Mouse (Mus musculus) layer of hippocampus, adult 2 months (tissue): ENCODE results near the gene Gm26566. TPM values are rescaled to one million over a fixed set of nuclear protein-coding genes. Genes with fewer than 3 reads are reported as not detected.

Experiments
- DNase-seq, 2 experiments: peaks; one replicate each; pipeline ENCODE4 v3.0.0; 2022; ENCODE audit warnings: low spot score in 2 of 2
- H3K27ac ChIP-seq: fragments of 200-600 bp; 2 replicates; pipeline ENCODE4 v1.8.1; 2022
- H3K4me3 ChIP-seq: fragments of 200-600 bp; 2 replicates; pipeline ENCODE4 v1.8.1; 2022; ENCODE audit warnings: mild to moderate bottlenecking
- CTCF ChIP-seq: fragments of 200-600 bp; conservative IDR thresholded peaks from 2 replicates; pipeline ENCODE4 v1.8.1; 2022; ENCODE audit warnings: antibody characterized with exemption, mild to moderate bottlenecking, moderate library complexity
- long read RNA-seq, 2 experiments: library from polyadenylated mRNA; stranded (forward); transcript quantifications; one replicate each; pipeline ENCODE4 v2.0.0; 2021; ENCODE audit warnings: borderline mapping rate in 2 of 2
- total RNA-seq, 2 experiments: library from RNA; stranded (reverse); gene quantifications; 2 replicates each; pipeline ENCODE4 v1.2.3; 2021

Gm26566 gene
- 1 to 10 TPM; 1.3 to 1.5 TPM for total RNA-seq
- long read RNA-seq, experiment 1, result 0 reads
- long read RNA-seq, experiment 2, result 0 reads

DNA sequence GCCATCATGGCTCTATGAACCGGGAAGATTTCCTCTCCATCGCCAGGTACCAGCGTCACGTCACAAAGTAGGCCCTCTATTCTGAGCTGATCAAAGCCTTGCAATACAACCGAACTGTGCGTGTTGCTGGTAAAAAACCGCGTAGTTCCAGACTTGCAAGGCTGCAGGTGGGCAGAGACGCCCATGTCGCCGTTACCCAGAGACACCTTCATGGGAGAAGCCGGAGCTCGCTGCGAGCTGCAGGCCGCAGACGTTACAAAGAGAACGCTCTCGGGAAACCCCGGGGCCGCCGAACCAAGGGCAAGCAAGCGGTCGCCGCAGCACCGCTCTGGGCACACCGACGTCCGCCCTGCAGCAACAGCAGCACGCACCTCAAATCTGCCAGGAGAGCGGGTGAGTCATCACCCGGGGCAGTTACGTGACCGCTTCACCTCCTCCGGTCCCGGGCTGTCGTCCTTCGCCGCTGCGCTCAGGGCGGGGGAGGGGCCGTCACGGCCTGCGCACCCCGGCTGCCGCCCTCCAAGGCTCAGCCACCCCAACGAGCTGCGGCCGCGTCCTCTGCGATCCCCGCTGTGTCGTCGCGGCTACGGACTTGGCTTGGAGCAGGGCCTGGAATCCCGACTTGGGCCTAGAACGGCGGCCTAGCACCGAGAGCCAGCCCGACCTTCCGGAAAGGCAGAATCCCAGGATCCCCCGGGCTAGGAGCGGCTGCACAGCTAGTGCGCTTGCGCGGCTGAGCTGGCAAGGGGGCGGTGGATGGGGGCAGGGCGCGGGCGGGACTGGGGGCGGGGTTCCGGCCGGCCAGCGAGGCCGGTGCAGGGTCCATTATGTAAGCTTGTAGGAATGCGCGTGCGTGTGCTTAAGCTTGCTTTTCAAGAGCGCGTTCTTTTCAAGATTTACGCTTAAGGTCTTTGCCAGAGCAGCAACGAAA is at the start of gene Gm26566, which contains the start of gene Klhl9:
Gene Gm26566 (plus strand): TSS at position 15 of the 931 bp plus-strand sequence.
Gene Klhl9 (minus strand): TSS at position 675 of the 931 bp plus-strand sequence.
- peak; percentile 88 to 92 for DNase-seq
- H3K27ac ChIP-seq, result peak within 1 kb of the TSS; percentile 98
- peak within 1 kb of the TSS; percentile 78 for H3K4me3 ChIP-seq
- no peak for TF ChIP-seq CTCF

DNA sequence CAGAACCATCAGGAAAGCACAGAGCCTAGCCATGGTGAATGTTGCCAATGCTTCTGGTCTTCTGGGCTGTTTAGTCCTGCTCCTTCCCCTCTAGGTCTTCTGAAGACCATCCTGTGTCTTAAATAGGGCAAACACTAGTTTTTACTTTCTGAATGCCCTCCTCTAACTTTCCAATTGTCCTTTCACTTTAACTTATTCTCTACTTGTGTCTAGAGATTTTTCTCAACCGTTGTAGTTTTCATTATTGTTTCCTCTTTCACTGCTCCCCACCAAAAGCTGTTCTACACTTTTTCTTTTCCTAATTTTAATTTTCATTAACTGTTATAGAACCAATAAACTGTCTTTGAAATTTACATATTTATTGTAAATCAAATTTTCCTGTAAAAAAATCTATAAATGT is 44.8 kb upstream of the Gm26566 start, which contains the start of gene Ifna16:
Gene Ifna16 (minus strand): TSS at position 101 of the 400 bp plus-strand sequence.
- TF ChIP-seq CTCF, result no peak
- DNase-seq, result no peak
- no peak within 1 kb of the TSS for H3K4me3 ChIP-seq
- H3K27ac ChIP-seq, result no peak within 1 kb of the TSS

DNA sequence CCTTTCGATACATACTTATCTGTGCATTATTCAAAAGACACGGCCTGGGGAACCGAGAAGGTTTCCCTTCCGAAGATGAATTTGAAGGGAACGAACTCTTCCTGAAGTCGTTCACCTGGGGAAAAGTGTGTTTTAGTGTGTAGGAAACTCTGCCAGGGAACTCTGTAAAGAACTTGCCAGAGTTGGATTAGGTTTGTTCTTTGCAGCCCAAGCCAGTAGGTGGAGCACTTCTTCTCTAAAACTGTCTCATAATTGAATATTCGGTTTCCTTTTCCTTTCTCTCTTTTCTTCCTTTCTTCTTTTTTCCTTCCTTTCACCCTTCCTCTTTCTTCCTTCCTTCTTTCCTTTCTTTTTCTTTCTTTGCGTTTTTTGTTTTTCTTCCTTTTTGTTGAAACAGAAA is 41.2 kb upstream of the Gm26566 start:
- Histone ChIP-seq H3K4me3 (no peak overlapping the region), H3K27ac (no peak overlapping the region)
- peak in 1 of 2 experiments; percentile 14 for DNase-seq
- peak; percentile 85 for TF ChIP-seq CTCF

DNA sequence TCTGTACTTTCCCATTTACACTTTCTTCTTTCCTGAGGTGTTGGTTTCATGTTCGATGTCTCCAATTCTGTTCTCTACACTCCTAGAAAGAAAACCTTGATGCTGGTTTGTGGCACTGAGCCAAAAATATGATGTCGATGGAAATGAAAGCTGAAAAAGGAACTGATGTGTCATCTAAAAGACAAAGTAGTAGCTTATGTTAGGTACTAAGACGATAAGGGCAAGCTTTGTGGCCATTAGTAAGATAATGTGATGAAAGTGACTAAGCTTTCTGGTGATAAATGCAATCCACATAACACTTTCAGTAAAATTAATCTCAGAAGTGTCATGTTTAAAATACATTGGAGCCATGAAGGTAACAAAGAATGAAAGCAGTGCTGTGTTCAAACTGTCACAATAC is 40.3 kb upstream of the Gm26566 start:
- Histone ChIP-seq H3K4me3 (no peak overlapping the region), H3K27ac (no peak overlapping the region)
- TF ChIP-seq CTCF, result no peak
- no peak for DNase-seq

DNA sequence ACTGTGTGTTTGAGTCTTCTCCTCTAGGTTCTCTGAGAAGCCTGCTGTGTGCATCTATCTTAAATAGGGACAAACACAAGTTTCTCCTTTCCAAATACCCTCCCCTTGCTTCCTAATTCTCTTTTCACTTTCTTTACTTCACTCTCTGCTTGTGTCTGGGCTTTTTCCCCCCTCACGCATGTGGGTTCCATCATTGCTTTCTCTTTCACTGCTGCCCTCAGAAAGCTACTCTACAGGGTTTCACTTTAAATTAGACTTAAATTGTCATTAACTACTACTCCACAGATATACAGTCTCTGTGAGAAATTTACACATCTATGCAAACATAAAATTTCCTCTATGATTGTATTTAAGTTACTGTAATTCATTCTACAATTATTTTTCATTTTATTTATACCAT is 37.8 kb upstream of the Gm26566 start, which contains the start of gene Ifna2:
Gene Ifna2 (minus strand): TSS at position 101 of the 400 bp plus-strand sequence.
- Histone ChIP-seq H3K4me3 (no peak within 1 kb of the TSS), H3K27ac (no peak within 1 kb of the TSS)
- TF ChIP-seq CTCF, result no peak
- no peak for DNase-seq

DNA sequence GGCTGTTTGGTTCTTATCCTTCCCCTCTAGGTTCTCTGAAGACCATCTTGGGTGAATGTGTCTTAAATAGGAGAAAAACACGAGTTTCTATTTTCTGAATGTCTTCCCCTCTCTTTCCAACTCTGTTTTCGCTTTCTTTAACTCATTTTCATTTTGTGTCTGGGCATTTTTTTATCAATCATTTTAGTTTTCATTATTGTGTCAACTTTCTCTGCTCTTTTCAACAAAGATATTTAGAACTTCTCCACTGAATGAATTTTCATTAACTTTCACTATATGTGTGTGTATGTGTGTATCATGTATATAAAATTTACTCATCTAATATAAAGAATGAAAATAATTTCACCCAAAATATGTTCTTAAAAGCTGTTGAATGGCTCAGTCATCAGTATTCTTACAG is 30.3 kb upstream of the Gm26566 start, which contains the start of gene Ifnab:
Gene Ifnab (minus strand): TSS at position 101 of the 400 bp plus-strand sequence.
- Histone ChIP-seq H3K27ac (no peak within 1 kb of the TSS), H3K4me3 (no peak within 1 kb of the TSS)
- TF ChIP-seq CTCF, result no peak
- no peak for DNase-seq

DNA sequence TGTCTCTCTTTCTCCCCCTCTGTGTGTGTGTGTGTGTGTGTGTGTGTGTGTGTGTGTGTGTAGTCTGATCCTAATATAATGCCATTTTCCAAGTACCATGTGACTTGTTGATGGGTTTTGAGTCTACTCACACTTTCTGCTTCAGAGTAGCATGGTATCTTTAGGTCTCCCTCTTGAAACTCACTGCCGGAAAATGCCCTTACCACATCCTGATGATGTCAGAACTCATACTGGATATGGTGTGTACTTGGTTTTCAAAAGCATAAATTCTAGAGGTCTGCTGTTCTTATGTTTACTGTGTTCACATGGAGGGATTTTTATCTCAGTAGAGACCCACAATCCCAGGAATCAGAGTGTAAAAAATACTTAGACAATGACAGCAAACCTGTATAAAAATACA is 29.1 kb upstream of the Gm26566 start:
- Histone ChIP-seq H3K4me3 (no peak overlapping the region), H3K27ac (no peak overlapping the region)
- no peak for DNase-seq
- TF ChIP-seq CTCF, result no peak

DNA sequence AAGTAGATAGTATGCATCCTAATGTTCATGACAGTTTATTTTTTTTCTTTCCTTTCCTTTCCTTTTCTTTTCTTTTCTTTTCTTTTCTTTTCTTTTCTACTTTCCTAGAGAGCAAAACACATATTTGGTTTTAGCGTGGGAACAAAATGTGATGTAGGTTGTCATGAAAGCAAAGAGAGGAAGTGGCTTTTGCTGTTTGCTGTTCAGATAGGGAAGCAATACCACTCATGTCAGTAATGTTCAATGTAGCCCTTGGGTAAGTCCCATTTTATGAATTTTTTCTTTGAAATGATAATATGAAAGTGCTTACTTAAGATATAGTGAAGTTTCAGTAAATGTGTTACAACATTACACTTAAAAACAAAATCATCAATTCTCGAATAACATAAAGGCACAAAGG is 28.2 kb upstream of the Gm26566 start:
- no peak for DNase-seq
- Histone ChIP-seq H3K27ac (no peak overlapping the region), H3K4me3 (no peak overlapping the region)
- no peak for TF ChIP-seq CTCF

DNA sequence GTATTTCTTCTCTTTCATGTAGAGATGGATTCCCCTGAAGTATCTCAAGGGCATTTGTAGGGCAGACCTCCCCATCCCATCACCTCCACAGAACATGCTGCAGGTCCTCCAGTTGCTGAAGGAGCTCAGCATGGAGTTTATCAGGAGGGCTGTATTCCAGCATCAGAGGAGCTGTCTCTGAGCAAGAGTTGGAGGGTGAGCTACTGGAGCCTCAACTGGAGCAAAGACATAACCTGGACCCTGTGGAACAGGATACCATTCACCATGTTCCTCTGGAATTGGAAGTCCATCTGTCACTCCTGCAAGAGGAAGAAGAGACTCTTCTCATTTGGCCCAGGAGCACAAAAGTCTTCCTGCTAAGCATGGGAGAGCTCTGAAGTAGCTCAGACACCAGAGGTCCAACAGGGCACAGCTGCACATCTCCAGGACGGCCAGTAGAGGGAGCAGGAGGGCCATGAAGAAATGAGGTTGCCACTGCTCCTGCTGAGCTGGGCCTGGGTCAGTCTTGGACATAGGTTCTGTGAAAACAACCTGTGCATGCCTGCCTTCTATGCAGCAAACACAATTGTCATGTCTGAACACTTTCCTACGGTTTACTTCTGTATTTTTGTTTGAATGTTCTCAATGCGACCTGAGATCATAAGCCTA is 25.2 kb upstream of the Gm26566 start:
- Histone ChIP-seq H3K27ac (no peak overlapping the region), H3K4me3 (no peak overlapping the region)
- peak; percentile 74 to 81 for DNase-seq
- peak; percentile 99 for TF ChIP-seq CTCF

DNA sequence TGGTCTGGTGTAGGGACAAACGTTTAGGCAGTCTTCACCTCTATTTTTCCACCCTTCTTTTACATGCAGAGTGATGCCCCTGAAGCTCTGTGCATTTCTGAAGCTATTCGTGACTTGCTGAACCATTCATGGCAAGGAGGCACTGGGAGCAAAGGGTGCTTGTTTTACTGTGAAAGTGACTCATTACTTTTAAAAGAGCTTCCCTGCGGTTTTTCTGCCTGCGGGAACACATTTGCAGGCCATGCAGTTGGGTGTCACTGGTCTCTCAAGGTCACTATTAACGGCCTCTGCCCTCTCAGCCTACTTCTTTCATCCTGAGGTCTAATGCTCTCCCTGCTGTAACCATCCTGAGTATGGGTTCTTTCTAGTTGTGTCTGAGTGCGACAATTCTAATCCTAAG is 24.5 kb upstream of the Gm26566 start:
- no peak overlapping the region for H3K27ac ChIP-seq
- H3K4me3 ChIP-seq, result no peak overlapping the region
- no peak for DNase-seq
- TF ChIP-seq CTCF, result no peak

DNA sequence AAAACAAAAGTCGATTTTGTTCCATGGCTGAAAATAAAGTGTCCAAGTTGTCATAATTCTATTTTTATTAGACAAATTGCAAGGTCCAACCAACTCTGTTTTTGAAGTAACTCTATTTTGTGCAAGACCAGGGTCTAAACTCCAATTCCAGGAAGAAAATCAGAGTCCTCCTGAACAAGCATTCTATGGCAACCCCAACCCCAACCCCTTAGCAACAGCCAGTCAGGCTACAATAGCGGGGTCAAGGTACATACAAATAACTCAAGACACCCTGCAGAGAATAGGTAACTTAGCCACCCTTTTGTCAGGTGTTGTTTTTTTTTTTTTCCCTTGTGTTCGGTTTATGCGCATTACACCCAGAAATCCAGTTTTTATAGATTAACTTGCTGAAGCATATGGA is 23.9 kb upstream of the Gm26566 start:
- no peak for DNase-seq
- no peak overlapping the region for H3K4me3 ChIP-seq
- TF ChIP-seq CTCF, result no peak
- no peak overlapping the region for H3K27ac ChIP-seq

DNA sequence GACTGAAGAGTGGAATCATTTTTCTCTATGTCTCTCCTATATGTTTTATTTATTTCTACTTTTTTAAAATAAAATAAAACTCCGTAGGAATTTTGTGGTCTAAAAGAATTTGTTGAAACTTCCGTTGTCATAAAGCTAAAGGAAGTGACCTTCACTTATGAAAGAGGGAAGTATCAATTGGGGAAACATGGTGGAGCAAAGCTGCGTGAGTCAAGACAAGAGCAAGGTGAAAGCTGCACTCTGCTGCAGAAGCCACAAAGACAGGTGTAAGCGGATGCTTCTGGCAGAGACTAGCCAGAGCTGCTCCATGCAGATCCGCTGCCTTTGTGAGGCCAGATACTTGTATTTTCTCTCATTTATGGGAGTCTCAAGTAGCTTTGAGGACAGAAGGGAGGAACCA is 22.8 kb upstream of the Gm26566 start:
- TF ChIP-seq CTCF, result no peak
- Histone ChIP-seq H3K27ac (no peak overlapping the region), H3K4me3 (no peak overlapping the region)
- DNase-seq, result no peak

DNA sequence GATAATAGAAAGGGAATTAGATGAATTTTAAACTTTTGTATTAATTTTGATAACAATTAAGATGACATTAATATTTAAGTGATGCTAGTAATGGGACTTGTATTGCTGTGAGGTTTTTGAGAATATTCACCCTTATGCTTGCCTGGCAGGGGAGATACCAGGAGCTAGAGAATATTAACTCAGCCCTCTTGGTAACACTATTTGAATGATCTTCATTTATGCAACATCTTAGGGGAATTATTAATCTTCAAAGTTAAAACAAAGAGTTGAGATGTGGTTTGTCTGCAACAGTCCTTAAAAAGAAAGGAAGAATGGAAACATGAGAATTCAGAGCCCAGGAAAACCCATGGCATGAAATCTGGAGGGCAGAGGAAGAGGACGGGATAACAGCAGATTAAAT is 22.3 kb upstream of the Gm26566 start:
- no peak overlapping the region for H3K27ac ChIP-seq
- TF ChIP-seq CTCF, result no peak
- no peak overlapping the region for H3K4me3 ChIP-seq
- DNase-seq, result no peak
